Mouse (Mus musculus): ENCODE data around the gene Rasal1.

Rasal1 gene

DNA sequence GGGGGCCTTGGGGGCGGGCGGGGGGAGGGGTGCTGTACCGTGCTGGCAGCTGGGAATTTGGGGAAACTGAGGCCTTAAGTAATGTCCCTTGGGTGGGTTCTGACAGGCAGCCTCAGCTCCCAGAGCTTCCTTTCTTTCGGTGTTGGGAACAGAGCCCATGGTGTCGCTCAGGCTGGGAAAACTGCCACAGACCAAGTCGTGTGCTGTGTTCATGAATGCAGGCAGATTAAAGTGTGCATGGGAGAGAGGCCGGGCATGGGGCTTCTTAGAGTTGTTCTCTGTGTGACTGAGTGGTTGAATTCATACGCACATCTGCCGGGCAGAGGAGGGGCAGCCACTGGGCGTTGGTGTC, 26.8 kb upstream of the Rasal1 start:
- no peak for DNase-seq (ENCODE audit: extremely low spot score, low spot score)

DNA sequence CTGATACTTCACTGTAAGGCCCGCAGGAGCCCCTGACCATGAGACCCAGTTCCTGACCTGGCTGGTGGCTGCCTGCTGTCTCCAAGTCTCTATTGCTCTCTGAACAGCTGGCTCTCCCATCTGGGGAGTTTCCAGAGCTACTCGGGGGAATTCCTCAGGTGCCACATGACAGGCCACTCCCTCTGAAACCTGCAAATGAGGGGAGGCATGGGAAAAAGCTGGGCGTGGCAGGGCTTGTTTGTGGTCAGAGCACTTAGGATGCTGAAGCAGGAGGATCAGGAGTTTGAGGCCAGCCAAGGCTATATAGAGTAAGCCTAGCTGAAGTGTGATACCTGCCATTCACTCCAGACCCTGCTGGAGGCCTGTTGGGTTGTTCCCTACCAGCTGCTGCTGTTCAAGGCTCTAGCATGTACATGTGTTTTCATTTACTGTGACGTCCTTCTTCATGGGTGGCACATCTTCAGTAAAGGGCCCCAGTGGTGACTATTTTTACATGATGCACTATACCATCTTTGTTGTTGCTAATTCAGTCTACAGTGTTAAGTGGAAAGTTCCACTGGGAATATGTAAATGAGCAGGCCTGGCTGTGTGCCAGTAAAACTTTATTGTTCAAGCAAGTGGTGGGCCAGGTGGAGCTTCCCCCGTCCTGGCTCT, 26.3 kb upstream of the Rasal1 start:
- no peak for DNase-seq (ENCODE audit: extremely low spot score, low spot score)

DNA sequence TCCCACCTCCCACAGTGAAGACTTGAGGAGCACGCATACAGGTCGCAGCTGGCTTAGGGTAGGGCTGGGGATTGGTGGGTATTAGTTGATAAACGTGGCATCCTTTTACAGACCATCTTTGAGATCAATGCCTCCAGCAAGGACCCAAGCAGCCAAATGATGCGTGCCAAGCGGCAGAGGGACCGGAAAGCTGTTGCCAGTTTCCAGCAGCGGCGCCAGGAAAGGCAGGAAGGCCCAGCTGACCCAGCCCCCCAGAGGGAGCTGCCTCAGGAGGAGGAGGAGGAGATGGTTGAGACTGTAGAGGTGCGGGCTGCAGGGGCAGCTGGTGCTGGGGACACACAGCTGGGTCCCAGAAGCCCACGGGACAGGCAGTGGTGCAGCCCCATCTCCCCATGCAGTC, 24.2 kb upstream of the Rasal1 start:
- DNase-seq (ENCODE audit: extremely low spot score, low spot score): no peak

DNA sequence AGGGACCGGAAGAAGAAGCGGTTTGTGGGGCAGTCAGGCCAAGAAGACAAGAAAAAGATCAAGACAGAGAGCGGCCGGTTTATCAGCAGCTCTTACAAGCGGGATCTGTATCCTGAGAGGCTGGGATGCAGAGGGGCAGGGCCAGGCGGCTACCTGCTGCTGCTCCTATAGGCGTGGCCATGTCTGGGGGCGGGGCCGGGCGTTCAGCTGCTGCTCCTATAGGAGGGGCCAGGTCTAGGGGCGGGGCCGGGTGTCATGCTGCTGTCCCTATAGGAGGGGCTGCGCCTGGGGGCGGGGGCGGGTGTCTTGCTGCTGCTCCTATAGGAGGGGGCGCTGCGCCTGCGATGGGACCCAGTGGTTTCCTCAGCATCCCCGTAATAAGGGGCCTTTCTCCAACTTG, 22.2 kb upstream of the Rasal1 start:
- DNase-seq (ENCODE audit: extremely low spot score, low spot score): peak; percentile 49

GRCm38 (mm10) chr5:120627515-120628300, 20.9 kb upstream of the Rasal1 start:
- no peak for DNase-seq (ENCODE audit: extremely low spot score, low spot score)

GRCm38 (mm10) chr5:120628624-120629023, 20.0 kb upstream of the Rasal1 start:
- DNase-seq (ENCODE audit: extremely low spot score, low spot score): no peak

- no peak for DNase-seq (ENCODE audit: extremely low spot score, low spot score)
Observed at GRCm38 (mm10) chr5:120631128-120631527, 17.5 kb upstream of the Rasal1 start.

- no peak for DNase-seq (ENCODE audit: extremely low spot score, low spot score)
Observed at GRCm38 (mm10) chr5:120631892-120632291, 16.7 kb upstream of the Rasal1 start.

GRCm38 (mm10) chr5:120634131-120634530, 14.5 kb upstream of the Rasal1 start, which contains the start of gene Cfap73:
Cfap73 (minus strand) TSS chr5:120634235.
- DNase-seq (ENCODE audit: extremely low spot score, low spot score): no peak

DNA sequence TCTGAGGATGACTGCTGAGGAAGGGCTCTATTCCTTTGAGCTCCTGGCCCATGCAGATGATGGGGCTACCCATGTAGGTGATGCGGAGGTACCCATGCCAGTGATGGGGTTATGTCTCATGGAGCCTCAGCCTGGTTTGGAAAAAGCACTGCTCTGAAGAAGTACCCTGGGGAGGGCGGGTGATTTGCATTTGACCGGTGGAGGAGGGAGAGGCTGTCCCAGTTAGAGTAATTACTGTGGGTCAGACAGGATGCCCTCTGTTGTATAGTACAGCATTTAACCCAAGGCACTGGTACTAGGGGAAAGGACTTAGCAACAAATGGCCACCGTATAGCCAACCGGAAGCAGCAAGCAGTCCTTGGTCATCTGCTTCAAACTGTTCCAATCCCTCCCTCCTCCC, 13.8 kb upstream of the Rasal1 start:
- DNase-seq (ENCODE audit: extremely low spot score, low spot score): no peak

DNA sequence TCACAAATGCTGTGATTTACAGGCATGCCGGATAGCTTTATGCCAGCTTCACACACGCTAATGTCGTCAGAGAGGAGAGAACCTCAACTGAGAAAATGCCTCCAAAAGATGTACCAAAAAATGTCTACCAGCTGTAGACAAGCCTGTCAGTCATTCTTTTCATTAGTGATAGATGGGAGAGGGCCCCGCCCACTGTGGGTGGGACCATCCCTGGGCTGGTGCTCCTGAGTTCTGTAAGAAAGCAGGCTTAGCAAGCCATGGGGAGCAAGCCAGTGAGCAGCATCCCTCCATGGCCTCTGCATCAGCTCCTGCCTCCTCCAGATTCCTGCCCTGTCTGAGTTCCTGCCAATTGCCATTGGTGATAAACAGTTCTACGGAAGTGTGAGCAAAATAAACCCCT, 13.0 kb upstream of the Rasal1 start:
- no peak for DNase-seq (ENCODE audit: extremely low spot score, low spot score)

DNA sequence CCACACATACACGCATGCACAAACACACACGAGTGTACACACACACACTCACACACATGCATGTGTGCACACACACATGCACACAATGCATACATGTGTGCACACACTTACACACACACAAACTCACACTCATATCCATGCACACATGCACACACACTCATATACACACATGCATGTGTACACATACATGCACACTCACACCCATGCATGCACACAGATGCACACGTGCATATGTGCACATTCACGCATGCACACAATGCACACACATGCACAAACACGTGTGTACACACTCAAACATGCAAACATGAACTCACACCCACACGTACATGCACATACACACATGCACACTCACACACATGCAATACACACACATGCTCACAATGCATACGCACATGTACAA, 8.5 kb upstream of the Rasal1 start:
- no peak for DNase-seq (ENCODE audit: extremely low spot score, low spot score)

DNA sequence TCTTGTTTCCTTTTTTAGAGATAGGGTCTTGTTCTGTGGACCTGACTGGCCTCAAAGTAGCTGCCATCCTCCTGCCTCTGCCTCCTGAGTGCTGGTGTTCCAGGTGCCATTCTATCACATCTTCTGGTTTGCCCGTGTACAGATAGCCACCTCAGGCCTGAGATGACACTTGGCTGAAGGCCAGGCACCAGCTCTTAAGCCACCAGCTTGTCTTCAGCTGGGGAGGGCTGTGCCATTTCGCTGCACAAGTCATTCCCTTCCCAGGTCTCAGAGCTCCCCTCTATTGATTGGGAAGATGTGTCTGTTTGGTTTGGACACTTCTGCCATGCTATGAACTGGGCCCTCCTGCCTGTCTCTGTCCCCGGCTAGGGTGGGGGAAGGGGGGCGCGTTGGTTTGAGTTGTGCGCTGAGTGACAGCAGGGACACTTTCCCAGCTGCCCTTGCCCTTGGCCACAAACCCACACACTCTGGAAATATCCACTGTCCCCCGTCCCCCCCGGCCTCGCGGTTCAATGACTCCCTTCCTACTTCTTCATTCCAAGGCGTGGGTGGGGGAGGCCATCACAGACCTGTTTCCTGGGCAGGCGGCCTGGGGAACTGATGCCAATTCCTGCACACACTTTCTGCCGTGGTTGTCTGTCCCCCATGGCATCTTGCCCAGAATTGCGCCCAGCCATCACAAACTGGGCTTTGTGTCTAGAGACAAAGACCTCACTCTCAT, 5.1 kb upstream of the Rasal1 start:
- DNase-seq (ENCODE audit: extremely low spot score, low spot score): no peak

GRCm38 (mm10) chr5:120644227-120644626, 4.4 kb upstream of the Rasal1 start:
- no peak for DNase-seq (ENCODE audit: extremely low spot score, low spot score)

- DNase-seq (ENCODE audit: extremely low spot score, low spot score): no peak
Observed at GRCm38 (mm10) chr5:120645851-120646250, 2.8 kb upstream of the Rasal1 start.

- no peak for DNase-seq (ENCODE audit: extremely low spot score, low spot score)
Observed at GRCm38 (mm10) chr5:120647361-120647760, 1.3 kb upstream of the Rasal1 start.

DNA sequence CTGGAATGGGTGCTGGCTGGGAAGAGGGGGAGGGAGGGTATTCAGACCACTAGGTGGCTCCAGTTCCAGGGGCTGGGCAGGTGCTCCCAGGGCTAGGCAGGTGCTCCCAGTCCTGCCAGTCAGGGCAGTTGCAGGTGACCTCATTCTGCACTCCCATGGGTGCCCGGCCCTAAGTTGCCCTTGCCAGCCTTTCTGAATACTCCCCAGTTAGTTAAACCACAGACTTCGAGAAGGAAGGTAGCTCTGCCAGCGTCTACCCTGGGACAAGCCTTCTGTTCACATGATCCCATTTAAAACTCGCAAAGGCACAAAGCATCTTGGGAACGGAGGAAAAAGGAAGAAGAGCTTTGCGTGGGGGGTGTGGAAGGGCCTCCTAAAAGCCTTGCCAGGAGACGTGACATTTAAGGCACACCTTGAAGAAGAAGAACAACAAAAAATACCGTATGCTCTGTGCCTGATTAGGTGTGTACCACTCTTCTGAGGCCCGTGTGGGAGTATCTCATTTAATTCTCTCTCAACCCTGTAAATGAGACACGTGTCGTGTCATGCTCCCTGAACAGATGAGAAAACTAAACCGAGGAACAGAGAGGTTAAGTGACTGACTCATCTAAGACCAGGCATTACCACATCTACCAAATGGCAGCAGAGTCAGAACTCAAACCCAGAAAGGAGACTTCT, 659 bp upstream of the Rasal1 start:
- DNase-seq (ENCODE audit: extremely low spot score, low spot score): no peak

DNA sequence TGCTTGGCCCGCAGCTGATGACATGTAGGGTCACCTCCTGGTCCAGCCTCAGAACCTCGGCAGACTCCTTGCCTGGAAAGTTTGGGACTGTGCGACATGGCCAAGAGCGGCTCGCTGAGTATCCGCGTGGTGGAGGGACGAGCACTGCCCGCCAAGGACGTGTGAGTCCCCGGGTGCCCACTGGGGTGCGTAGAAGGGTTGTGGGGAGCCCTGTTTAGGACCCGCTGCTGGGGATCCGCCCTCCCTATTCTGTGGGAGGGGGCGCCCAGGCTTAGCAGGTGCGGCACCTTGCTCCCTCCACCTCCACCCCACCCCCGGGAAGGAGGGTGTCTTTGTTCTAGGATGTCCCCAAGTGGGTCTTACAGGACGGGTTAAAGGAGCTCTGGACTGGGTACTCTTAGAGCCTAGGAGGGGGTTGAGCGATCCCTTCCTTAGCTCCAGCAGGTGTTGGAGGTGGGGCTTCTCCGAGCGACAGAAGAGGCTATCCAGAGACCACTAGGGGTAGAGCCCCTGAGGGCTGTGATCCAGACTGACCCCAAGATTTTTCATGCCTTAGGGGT, 842 bp downstream of the Rasal1 start:
- DNase-seq (ENCODE audit: extremely low spot score, low spot score): no peak

DNA sequence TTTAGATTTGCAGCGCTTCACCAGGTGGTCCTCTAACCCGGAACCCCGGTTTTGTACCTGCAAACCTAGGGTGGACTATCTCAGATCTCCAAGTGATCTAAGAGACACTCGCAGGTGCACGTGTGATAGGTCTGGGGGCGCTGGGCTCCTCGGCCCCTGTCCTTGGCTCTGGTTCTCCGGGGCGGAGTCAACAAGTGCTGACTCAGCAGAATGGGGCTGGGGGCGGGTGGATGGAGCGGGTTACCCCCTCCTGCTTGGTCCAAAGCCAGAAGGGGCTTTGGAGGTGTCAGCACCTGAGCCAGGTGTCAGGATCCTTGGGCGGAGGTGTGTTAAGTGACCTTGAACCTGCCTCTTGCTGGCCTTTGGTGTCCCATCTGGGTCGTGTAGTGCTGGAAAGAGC, 1.3 kb downstream of the Rasal1 start:
- no peak for DNase-seq (ENCODE audit: extremely low spot score, low spot score)

GRCm38 (mm10) chr5:120651230-120651629, 2.6 kb downstream of the Rasal1 start:
- no peak for DNase-seq (ENCODE audit: extremely low spot score, low spot score)

GRCm38 (mm10) chr5:120652915-120653701, 4.5 kb downstream of the Rasal1 start:
- no peak for DNase-seq (ENCODE audit: extremely low spot score, low spot score)

Measured in neural tube, embryonic 10.5 days (tissue).